Mouse (Mus musculus) kidney, embryonic 16.5 days (tissue): ENCODE measurements around the gene Crxos. TPM values are rescaled to one million over a fixed set of nuclear protein-coding genes. Genes with fewer than 3 reads are reported as not detected.
"Not testable (repeated sequence)": the region's sequence is repeated elsewhere in the genome, so short reads cannot be mapped to it uniquely, and the experiment has no call there.

Experiments
- ATAC-seq: fragments of 200-750 bp; cut with Nextera tagmentation; 2 replicates; pipeline ENCODE4 v1.8.0; 2017; ENCODE audit warnings: moderate TSS enrichment; ENCODE audit not compliant: low FRiP score, low TSS enrichment
- H3K27ac ChIP-seq: fragments of 300-500 bp; sonication (generic); 2 replicates; pipeline ENCODE4 v1.5.1; 2014; ENCODE audit warnings: low read length
- H3K27me3 ChIP-seq: fragments of 300-500 bp; sonication (generic); 2 replicates; pipeline ENCODE4 v1.6.1; 2014; ENCODE audit warnings: low read length, control low read depth, mixed read lengths; ENCODE audit not compliant: insufficient read depth
- H3K36me3 ChIP-seq: fragments of 300-500 bp; sonication (generic); 2 replicates; pipeline ENCODE4 v1.6.1; 2014; ENCODE audit warnings: low read length, control low read depth, mixed read lengths; ENCODE audit not compliant: insufficient read depth
- H3K4me1 ChIP-seq: fragments of 300-500 bp; sonication (generic); 2 replicates; pipeline ENCODE4 v1.6.1; 2014; ENCODE audit warnings: low read length, control low read depth, mixed read lengths; ENCODE audit not compliant: insufficient read depth
- H3K4me2 ChIP-seq: fragments of 300-500 bp; sonication (generic); replicated peaks from 2 replicates; pipeline ENCODE4 v1.6.1; 2014; ENCODE audit warnings: low read depth, low read length
- H3K4me3 ChIP-seq: fragments of 300-500 bp; sonication (generic); 2 replicates; pipeline ENCODE4 v1.5.1; 2014; ENCODE audit warnings: mild to moderate bottlenecking, low read length
- H3K9ac ChIP-seq: fragments of 300-500 bp; sonication (generic); replicated peaks from 2 replicates; pipeline ENCODE4 v1.6.1; 2014; ENCODE audit warnings: low read length
- H3K9me3 ChIP-seq: fragments of 300-500 bp; sonication (generic); 2 replicates; pipeline ENCODE4 v1.6.1; 2016; ENCODE audit warnings: low read length, control low read depth
- WGBS: fragments of 180-500 bp; shearing (Covaris S2); extraction: QIAGEN DNeasy Blood & Tissue Kit; methylation state at CpG from one replicate; pipeline ENCODE4 v1.1.7; 2014; 5-methylcytosine and 5-hydroxymethylcytosine counted together
- polyA plus RNA-seq: library from polyadenylated mRNA; unstranded; fragments of >200 nt; fragmentation: Nextera tagmentation; extraction: Ambion mirVana; gene quantifications from 2 replicates; pipeline ENCODE4 v1.2.1, GENCODE M21; 2015

Crxos gene
- polyA plus RNA-seq, 1 experiment from 2014 or later: not detected

DNA sequence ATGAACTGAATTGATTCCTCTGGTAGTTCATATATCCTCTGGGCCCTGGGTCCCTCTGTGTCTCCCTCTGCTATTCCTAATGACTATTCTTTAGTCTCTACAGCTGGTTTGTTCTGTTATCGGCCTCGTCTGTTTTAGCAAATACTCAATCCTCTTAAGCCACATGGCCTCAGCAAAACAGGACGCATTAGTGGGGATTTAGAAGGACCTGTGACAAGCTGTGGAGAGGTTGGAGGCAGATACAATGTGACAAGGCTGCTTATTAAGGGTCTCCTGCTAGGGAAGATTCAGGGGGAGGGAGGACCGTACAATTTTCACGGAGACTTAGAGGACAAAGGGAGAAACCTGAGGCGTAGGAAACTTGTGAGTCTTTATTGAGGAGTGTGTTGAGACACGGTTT is 23.4 kb downstream of the Crxos start:
- H3K9me3 ChIP-seq: no peaks in the 10 kb centered on the region
- no peak overlapping the region for H3K4me3 ChIP-seq
- no peak overlapping the region for H3K4me2 ChIP-seq
- 87% methylated on average over 7 of the region's 7 CpGs for WGBS
- no peaks in the 10 kb centered on the region for H3K36me3 ChIP-seq
- H3K9ac ChIP-seq: no peak overlapping the region
- H3K27ac ChIP-seq: no peak overlapping the region
- no peaks in the 10 kb centered on the region for H3K4me1 ChIP-seq
- no peaks in the 10 kb centered on the region for H3K27me3 ChIP-seq
- no peak for ATAC-seq

DNA sequence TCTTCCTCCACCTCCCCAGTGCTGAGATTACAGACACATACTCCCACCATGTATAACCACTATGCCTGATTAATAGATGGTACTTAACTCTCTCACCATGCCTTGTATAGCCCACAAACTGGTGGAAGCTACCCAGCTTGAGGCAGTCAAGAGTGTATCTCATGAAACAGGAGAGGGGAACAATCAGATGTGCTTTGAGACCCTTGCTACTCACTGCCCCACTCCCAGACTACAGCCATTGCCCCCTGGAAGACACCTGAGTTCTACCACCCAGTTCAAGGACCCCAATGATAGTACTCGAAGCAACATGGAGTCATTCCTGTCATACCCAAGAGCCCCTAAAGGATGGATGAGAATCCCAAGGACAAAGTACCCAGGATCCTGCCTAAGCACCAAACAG is 24.2 kb downstream of the Crxos start:
- 88% methylated on average over 1 of the region's 1 CpGs for WGBS
- no peak overlapping the region for H3K4me2 ChIP-seq
- no peak overlapping the region for H3K9ac ChIP-seq
- no peaks in the 10 kb centered on the region for H3K27me3 ChIP-seq
- no peak for ATAC-seq
- H3K9me3 ChIP-seq: no peaks in the 10 kb centered on the region
- H3K4me3 ChIP-seq: no peak overlapping the region
- no peak overlapping the region for H3K27ac ChIP-seq
- no peaks in the 10 kb centered on the region for H3K4me1 ChIP-seq
- no peaks in the 10 kb centered on the region for H3K36me3 ChIP-seq

DNA sequence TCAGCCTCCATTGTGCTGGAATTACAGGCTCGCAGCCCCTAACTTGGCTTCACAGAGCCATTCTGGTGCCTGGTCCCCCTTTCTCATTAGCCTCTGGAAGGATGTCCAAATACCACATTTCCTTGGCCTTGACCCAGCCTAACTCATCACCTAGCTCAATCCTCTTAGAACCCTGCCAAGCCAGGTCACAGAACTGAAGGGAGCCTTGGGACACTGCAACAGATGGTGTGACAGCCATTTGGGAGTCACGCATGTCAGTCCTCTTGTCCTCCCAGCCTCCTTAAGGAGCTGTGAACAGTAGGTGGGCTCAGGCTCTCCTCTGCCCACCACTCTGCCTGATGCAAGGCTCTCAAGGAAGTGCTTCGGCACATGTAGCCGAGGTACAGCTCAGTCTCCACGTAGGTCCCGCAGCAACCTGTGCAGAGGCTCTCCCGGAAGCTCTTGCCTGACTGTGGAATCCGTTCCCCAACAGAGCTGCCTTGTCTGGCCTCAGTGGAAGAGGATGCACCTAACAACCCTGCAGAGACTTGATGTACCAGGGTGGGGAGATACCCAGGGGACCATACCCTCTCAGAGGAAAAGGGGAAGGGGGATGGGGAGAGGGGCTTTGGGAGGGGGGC is 25.7 kb downstream of the Crxos start:
- Histone ChIP-seq H3K9ac (no peak overlapping the region), H3K4me1 (no peaks in the 10 kb centered on the region), H3K27me3 (no peaks in the 10 kb centered on the region), H3K27ac (no peak overlapping the region), H3K9me3 (no peaks in the 10 kb centered on the region), H3K36me3 (no peaks in the 10 kb centered on the region), H3K4me3 (no peak overlapping the region), H3K4me2 (no peak overlapping the region)
- whole genome bisulfite sequencing: 86% methylated on average over 8 of the region's 8 CpGs
- no peak for ATAC-seq

- no peak overlapping the region for H3K9ac ChIP-seq
- no peaks in the 10 kb centered on the region for H3K4me1 ChIP-seq
- no peaks in the 10 kb centered on the region for H3K36me3 ChIP-seq
- no peak for ATAC-seq
- no peak overlapping the region for H3K27ac ChIP-seq
- H3K4me3 ChIP-seq: no peak overlapping the region
- no peaks in the 10 kb centered on the region for H3K9me3 ChIP-seq
- no peaks in the 10 kb centered on the region for H3K27me3 ChIP-seq
- WGBS: 72% methylated on average over 5 of the region's 5 CpGs
- no peak overlapping the region for H3K4me2 ChIP-seq
These were observed 28.1 kb downstream of the Crxos start for GRCm38 (mm10) chr7:15910521-15910920.

- no peak overlapping the region for H3K9ac ChIP-seq
- H3K36me3 ChIP-seq: peaks cover 10% of the 10 kb centered on the region
- H3K9me3 ChIP-seq: no peaks in the 10 kb centered on the region
- no peak overlapping the region for H3K4me2 ChIP-seq
- ATAC-seq: peak; percentile 80
- H3K4me3 ChIP-seq: no peak overlapping the region
- H3K4me1 ChIP-seq: no peaks in the 10 kb centered on the region
- no peak overlapping the region for H3K27ac ChIP-seq
- H3K27me3 ChIP-seq: no peaks in the 10 kb centered on the region
- 0% methylated on average over 4 of the region's 4 CpGs for WGBS
These were observed 29.8 kb downstream of the Crxos start for GRCm38 (mm10) chr7:15912183-15912582.

DNA sequence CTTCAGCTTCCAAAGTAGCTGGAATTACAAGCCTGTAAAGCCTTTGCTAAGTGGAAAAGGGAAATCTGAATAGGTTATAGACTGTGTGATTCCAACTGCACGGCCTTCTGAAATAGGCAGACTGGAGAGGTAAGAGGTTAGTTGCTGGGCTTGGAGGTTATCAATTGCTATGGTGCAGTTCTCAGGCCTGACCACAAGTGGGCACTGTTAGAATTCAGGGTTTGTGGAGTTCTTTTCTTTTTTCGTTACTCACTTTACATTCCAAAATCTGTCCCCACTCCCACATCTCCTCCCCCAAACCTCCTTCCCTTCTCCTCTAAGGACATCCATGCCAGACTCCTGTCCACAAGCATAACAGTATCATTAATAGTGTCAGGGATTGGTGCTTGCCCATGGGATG is 31.8 kb downstream of the Crxos start:
- Histone ChIP-seq H3K4me2 (no peak overlapping the region), H3K4me3 (no peak overlapping the region), H3K9ac (no peak overlapping the region), H3K27me3 (no peaks in the 10 kb centered on the region), H3K9me3 (no peaks in the 10 kb centered on the region), H3K4me1 (no peaks in the 10 kb centered on the region), H3K36me3 (peaks cover 24% of the 10 kb centered on the region), H3K27ac (no peak overlapping the region)
- 36% methylated on average over 2 of the region's 2 CpGs for WGBS
- ATAC-seq: no peak

GRCm38 (mm10) chr7:15914751-15915150 is 32.3 kb downstream of the Crxos start:
- H3K4me2 ChIP-seq: no peak overlapping the region
- no peak for ATAC-seq
- H3K4me1 ChIP-seq: no peaks in the 10 kb centered on the region
- no peaks in the 10 kb centered on the region for H3K9me3 ChIP-seq
- H3K9ac ChIP-seq: no peak overlapping the region
- peaks cover 28% of the 10 kb centered on the region for H3K36me3 ChIP-seq
- 78% methylated on average over 2 of the region's 2 CpGs for WGBS
- H3K27me3 ChIP-seq: no peaks in the 10 kb centered on the region
- H3K4me3 ChIP-seq: no peak overlapping the region
- H3K27ac ChIP-seq: no peak overlapping the region

- 87% methylated on average over 4 of the region's 4 CpGs for WGBS
- H3K9me3 ChIP-seq, H3K4me3 ChIP-seq, H3K4me2 ChIP-seq, H3K27ac ChIP-seq, H3K9ac ChIP-seq, H3K4me1 ChIP-seq, H3K27me3 ChIP-seq, ATAC-seq: not testable (repeated sequence)
- peaks cover 36% of the 10 kb centered on the region for H3K36me3 ChIP-seq
These were observed 33.3 kb downstream of the Crxos start for GRCm38 (mm10) chr7:15915695-15916094.

- Histone ChIP-seq H3K9ac (no peak overlapping the region), H3K36me3 (peaks cover 36% of the 10 kb centered on the region), H3K27me3 (no peaks in the 10 kb centered on the region), H3K9me3 (no peaks in the 10 kb centered on the region), H3K4me2 (no peak overlapping the region), H3K27ac (no peak overlapping the region), H3K4me1 (peaks cover 14% of the 10 kb centered on the region), H3K4me3 (no peak overlapping the region)
- 72% methylated on average over 3 of the region's 3 CpGs for WGBS
- ATAC-seq: no peak
These were observed 33.8 kb downstream of the Crxos start for GRCm38 (mm10) chr7:15916134-15916723.

- Histone ChIP-seq H3K27me3 (no peaks in the 10 kb centered on the region), H3K9ac (no peak overlapping the region), H3K27ac (no peak overlapping the region), H3K4me2 (no peak overlapping the region), H3K4me3 (no peak overlapping the region), H3K36me3 (peaks cover 36% of the 10 kb centered on the region), H3K4me1 (peaks cover 16% of the 10 kb centered on the region), H3K9me3 (no peaks in the 10 kb centered on the region)
- no peak for ATAC-seq
- WGBS: 87% methylated on average over 4 of the region's 4 CpGs
These were observed 34.6 kb downstream of the Crxos start for GRCm38 (mm10) chr7:15916996-15917395.
